Comparison of ENCODE assay signal across 16 mouse cellular contexts in the genomic region with DNA sequence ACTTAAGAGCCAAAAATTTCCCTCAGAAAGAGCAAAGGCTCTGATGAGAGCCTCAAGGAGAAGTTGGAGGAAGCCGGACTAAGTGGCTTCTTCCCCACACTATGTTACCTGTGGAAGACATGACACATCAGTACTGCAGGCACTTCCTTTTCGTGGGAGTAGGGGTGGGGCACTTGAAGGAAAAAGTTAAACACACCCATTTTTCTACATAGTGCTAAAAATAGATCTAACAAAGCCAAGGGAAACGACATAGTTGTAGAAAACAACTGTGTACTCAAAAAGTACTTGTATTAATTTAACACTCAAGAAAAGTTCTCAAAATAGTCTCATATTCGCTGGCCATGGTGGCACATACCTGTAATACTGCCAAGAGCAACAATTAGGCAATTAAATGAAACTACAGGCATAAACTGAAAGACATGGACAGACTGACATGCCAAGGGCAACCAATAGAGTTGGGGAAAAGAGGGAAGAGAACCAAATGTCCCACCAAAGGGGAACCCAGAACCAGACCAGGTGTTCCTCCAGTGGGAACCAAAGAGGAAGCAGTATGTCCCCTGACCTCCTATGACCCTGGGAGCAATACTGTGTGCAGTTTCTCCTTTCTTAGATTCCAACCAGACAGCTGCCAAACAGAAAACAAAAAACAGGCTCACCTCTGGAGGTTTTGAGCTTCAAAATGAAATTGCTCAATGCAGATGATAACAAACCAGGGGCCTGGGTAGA.
A peak's percentile ranks its signal among the peaks of the same experiment; 100 is the strongest.
DNase-seq lines count a peak whose midpoint lies in the region; ATAC-seq lines count a peak whose summit lies in the region.
"Had no signal": no experiment of that assay in that cellular context is flagged by ENCODE, and none has a peak within 500 bp of the region (broad histone marks: within the 10 kb centered on the region; RNA-seq: fewer than 3 reads in every experiment).

No protein-coding gene starts in this region.

- H3K4me3 ChIP-seq in brown adipose tissue, adult 24 weeks (ENCODE audit: insufficient read depth, low read depth, low read length), result no peak overlapping the region
- H3K4me3 ChIP-seq in hindbrain, embryonic 16.5 days (ENCODE audit: low read length), result no peak overlapping the region
- H3K4me3 ChIP-seq: forebrain, embryonic 12.5 days; heart, embryonic 13.5 days; hindbrain, embryonic 13.5 days; neural tube, embryonic 13.5 days had no signal

- DNase-seq in heart, adult 11 months, result peak; percentile 93
- DNase-seq in heart, postnatal 36 days, result no peak
- peak; percentile 60 for DNase-seq in lung, postnatal 25 days (ENCODE audit: low spot score)
- no peak for DNase-seq in lung, postnatal 14 days
- DNase-seq in naive thymus-derived CD4-positive, alpha-beta T cell, adult 2 months (ENCODE audit: low read depth), result peak; percentile 38
- no peak for DNase-seq in frontal cortex, adult 2 months (ENCODE audit: extremely low spot score in 1 of 2, low spot score in 1 of 2)
- DNase-seq: cerebellum, postnatal 10 days; kidney, adult 8-10 months had no signal

- no peaks in the 10 kb centered on the region for H3K9me3 ChIP-seq in hindbrain, embryonic 16.5 days (ENCODE audit: control insufficient read depth, low read length)
- H3K9me3 ChIP-seq: forebrain, embryonic 12.5 days; heart, embryonic 13.5 days; hindbrain, embryonic 13.5 days; neural tube, embryonic 13.5 days had no signal

- no peaks in the 10 kb centered on the region for H3K36me3 ChIP-seq in hindbrain, embryonic 16.5 days (ENCODE audit: control insufficient read depth, insufficient read depth, low read length)
- H3K36me3 ChIP-seq: forebrain, embryonic 12.5 days; heart, embryonic 13.5 days; hindbrain, embryonic 13.5 days; neural tube, embryonic 13.5 days had no signal

- H3K27ac ChIP-seq in brown adipose tissue, adult 24 weeks (replicated peaks; ENCODE audit: low read depth, low read length), result peak overlapping the region; percentile 72
- H3K27ac ChIP-seq in hindbrain, embryonic 16.5 days (ENCODE audit: low read depth, low read length), result no peak overlapping the region
- H3K27ac ChIP-seq: forebrain, embryonic 12.5 days; heart, embryonic 13.5 days; hindbrain, embryonic 13.5 days; macrophage; neural tube, embryonic 13.5 days had no signal

- peaks cover 18% of the 10 kb centered on the region for H3K4me1 ChIP-seq in brown adipose tissue, adult 24 weeks (ENCODE audit: control insufficient read depth, insufficient read depth, insufficient read length, low read length)
- peaks cover 6% of the 10 kb centered on the region for H3K4me1 ChIP-seq in hindbrain, embryonic 16.5 days (ENCODE audit: control insufficient read depth, insufficient read depth, low read depth, low read length)

- 79% methylated on average over 4 of the region's 4 CpGs for WGBS in hindbrain, embryonic 16.5 days

- intact Hi-C loops in heart, postnatal 36 days (cut with DNase I), result no loop called here

- no peaks in the 10 kb centered on the region for H3K27me3 ChIP-seq in hindbrain, embryonic 16.5 days (replicated peaks; ENCODE audit: control insufficient read depth, insufficient read depth, low read length)
- H3K27me3 ChIP-seq: forebrain, embryonic 12.5 days; heart, embryonic 13.5 days; hindbrain, embryonic 13.5 days; neural tube, embryonic 13.5 days had no signal

- ATAC-seq in hindbrain, embryonic 16.5 days, result no peak
- ATAC-seq: midbrain, embryonic 16.5 days had no signal

- no peak overlapping the region for H3K4me2 ChIP-seq in hindbrain, embryonic 16.5 days (ENCODE audit: low read length)
- H3K4me2 ChIP-seq: forebrain, embryonic 12.5 days; heart, embryonic 13.5 days; hindbrain, embryonic 13.5 days; neural tube, embryonic 13.5 days had no signal

- H3K9ac ChIP-seq in hindbrain, embryonic 16.5 days (ENCODE audit: low read depth, low read length), result no peak overlapping the region
- H3K9ac ChIP-seq: forebrain, embryonic 12.5 days; heart, embryonic 13.5 days; hindbrain, embryonic 13.5 days; neural tube, embryonic 13.5 days had no signal

Comparison
In these comparisons a context has a peak if more than half of its experiments do, and no peak if none do; other contexts are left out.
1. DNase-seq: peak in heart, adult 11 months (single experiment), lung, postnatal 25 days (single experiment) and naive thymus-derived CD4-positive, alpha-beta T cell, adult 2 months (single experiment); none in heart, postnatal 36 days (0 of 2), lung, postnatal 14 days (single experiment) and frontal cortex, adult 2 months (0 of 2).